Mouse (Mus musculus) erythroblast, embryonic 14.5 days (primary cell): Measurements from ENCODE around the gene Dhrs7c.

ENCODE experiments used
- GATA1 ChIP-seq: IDR thresholded peaks from 2 replicates; pipeline ENCODE4 v1.6.1; 2012; ENCODE audit warnings: low read length, inconsistent platforms, mixed read lengths
- TAL1 ChIP-seq: IDR thresholded peaks from 3 replicates; pipeline ENCODE4 v1.6.1; 2012; ENCODE audit warnings: low read length, inconsistent platforms, mixed read lengths

DNA sequence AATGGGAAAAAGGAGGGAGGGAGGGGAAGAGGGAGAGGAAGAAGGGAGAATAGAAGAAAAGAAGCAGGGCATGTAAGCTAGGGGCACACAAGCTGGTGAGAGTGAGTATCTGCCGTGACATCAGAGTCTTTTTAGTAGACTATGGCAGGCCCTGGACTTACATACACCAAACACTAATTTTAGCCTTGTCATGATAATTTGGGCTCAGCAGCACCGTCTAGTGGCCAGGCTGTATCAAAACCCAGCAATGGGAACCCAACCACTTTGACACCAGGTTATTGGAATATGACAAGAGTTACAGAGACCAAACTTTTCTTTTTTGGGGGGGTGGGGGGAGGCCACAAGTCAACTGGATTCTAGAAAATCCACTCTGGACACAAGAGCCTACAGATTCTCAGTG is 57.0 kb downstream of the Dhrs7c start:
- TF ChIP-seq GATA1 = no peak
- no peak for TF ChIP-seq TAL1
